Mouse (Mus musculus) gastrocnemius, postnatal 4 days (tissue): ENCODE measurements around the gene Uvrag. TPM values are rescaled to one million over a fixed set of nuclear protein-coding genes. Genes with fewer than 3 reads are reported as not detected.

ENCODE experiments used
- DNase-seq, 2 experiments: peaks; one replicate each; pipeline ENCODE4 v3.0.0; 2021 to 2022; ENCODE audit warnings: low spot score in 2 of 2, mixed read lengths in 2 of 2
- total RNA-seq, 2 experiments: library from RNA; stranded (reverse); gene quantifications; 2 replicates each; pipeline ENCODE4 v1.2.3; 2021

Uvrag gene
- total RNA-seq, 2 experiments from 2014 or later = 28.9 to 30.4 TPM

DNA sequence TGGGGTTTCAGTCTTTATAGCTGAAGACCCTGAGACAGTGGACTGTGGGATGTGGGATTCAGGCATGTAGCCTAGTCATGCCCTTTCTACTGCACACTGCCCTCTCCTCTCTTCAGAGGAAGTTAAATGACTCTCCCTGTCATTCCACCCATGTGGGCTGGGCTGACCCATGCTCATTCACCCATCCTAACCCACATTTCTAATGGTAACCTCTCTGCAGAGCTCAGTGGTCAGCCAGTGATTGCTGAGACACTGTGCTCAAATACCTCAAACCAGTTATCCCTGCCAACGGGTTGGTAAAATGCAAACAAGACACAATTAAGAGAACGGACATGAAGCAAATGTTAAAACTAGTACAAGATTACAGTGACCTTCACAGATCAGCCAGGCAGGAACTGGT is 39.9 kb downstream of the Uvrag start:
- no peak for DNase-seq

DNA sequence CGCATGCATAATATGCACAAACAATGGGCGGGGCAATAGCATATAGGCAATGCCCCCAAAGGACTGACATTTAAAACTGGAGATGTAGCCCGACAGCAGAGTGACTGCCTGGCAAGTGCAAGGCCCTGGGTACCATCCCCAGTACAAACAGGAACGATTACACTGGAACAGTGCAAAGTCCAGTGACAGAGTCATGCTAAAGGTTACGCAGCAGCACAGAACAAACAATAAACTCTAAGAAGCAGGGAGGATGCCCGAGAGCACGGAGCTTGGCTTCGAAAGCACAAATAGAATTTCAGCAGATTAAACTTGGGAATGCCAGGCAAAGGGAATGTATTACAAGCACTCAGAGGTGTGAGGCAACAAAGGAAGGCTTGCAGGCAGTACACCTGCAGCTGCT is 40.4 kb downstream of the Uvrag start:
- DNase-seq = no peak

DNA sequence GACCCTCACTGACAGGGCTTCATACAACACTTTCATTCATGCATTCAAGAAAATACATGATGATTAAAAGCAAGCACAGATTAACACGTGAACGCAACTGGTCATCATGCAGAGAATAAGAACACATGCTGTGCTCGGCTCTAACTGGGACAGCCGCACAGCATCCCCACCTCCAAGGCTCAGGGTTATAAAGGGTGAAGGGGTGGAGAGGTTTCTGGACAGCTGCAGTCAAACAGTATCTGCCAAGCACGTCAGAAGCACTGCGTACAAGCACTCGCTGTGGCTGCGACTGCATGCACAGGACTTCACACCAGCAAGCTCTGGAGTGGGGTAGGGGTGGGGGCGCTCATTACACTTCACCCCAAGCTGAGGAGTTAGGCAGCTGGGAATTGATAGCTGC is 40.9 kb downstream of the Uvrag start:
- DNase-seq = no peak

DNA sequence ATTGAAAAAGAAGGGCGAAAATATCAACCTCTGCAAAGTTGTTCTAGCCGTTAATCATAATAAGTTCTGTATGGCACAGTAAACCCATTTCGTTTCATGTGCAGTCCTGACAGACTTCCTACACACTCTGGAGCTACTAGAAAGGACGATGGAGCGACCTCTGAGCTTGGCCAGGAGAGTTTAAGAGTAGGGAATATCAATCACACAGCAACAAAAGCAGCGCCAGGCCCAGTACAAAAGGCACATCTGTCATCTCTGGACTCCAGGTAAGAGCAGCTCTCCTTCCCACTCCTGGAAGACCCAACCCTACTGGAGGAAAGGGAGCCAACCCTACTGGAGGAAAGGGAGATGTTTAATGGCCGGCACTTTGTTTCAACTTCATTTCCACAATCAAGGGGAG is 43.2 kb downstream of the Uvrag start:
- DNase-seq = no peak

DNA sequence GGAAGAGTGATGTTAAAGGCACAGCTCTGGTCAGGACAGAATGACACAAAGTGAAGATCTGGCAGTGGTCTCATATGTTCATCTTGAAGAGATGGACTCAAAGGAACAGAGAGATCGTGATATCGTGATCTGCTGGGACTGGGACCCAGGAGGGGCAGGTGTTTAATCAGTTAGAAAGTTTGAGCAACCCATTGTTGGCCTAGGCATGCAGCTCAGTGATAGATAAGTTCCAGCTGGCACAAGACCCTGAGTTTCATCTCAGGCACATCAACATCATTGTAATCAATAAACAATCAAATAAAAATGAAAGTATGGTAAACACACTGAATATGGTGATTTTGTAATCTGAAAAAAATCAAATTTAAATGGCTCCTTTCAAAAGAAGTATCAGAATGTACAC is 43.8 kb downstream of the Uvrag start:
- DNase-seq = no peak

DNA sequence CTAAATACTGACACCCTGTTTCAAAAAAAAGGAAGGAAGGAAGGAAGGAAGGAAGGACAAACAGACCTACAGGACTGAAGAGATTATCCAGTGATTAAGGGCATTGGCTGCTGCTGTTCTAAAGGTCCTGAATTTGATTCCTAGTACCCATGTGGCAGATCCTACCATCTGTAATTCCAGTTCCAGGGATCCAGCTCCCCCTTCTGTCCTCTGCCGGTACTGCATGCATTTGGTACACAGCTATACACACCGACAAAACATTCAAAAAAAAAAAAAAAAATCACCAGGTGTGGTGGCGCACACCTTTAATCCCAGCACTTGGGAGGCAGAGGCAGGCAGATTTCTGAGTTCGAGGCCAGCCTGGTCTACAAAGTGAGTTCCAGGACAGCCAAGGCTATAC is 45.8 kb downstream of the Uvrag start:
- no peak for DNase-seq

DNA sequence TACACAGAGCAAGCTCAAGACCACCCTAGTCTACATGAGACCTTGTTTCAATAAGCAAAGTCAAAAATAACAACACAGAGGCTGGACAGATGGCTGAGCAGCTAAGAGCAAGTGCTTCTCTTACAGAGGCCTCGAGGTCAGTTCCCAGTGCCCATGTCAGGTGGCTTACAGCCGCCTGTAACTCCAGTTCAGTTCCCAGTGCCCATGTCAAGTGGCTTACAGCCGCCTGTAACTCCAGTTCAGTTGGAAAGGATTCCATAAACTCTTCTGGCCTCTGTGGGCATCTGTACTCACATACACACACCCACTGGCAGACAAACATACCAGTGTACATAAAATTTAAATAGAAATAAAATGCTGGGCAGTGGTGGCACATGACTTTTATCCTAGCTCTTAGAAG is 46.6 kb downstream of the Uvrag start:
- no peak for DNase-seq

DNA sequence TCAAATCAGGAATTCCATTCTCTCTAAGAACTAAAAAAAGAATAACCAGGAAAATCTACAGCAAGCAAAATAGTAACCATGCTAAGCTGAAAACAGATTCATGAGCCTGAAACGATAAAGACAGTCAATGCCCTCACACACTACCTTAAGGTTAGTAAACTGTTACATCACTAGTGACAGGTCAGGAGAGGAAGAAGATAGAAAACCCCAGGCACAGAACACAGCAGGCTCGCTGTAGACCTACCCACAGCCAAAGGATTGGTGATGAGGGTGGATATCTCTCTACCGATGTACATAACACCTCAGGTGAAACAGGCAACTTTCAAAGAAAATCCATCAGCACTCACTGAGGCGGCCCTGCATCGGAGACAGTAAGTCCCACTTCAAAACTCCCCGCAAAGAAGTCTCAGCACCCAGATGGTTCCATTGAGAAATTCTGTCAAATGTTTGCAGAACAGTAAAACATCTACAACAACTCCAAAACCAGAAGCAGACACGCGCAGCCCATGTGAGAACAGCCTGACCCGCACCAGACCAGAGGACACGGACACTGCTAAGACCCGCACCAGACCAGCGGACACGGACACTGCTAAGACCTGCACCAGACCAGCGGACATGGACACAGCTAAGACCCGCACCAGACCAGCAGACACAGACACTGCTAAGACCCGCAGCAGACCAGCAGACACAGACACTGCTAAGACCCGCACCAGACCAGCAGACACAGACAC is 48.9 kb downstream of the Uvrag start:
- DNase-seq = no peak

DNA sequence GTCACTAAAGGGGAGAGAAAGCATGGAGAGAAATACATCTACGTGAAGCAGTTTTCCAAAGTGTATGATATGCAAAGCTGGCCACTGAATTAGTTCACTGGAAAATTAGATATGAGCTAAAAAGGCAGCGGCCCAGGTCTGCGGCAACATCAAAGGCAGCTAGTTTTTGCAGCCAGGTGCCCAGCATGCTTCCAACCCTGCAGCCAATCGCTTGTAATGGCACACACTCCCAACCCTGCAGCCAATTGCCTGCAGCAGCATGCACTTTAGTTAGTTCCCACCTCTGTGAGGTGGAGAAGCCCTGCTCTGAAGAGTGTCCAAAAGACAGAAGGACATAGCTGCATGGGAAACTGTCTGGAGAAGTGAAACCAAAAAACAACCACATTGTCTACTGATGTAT is 51.2 kb downstream of the Uvrag start:
- no peak for DNase-seq

DNA sequence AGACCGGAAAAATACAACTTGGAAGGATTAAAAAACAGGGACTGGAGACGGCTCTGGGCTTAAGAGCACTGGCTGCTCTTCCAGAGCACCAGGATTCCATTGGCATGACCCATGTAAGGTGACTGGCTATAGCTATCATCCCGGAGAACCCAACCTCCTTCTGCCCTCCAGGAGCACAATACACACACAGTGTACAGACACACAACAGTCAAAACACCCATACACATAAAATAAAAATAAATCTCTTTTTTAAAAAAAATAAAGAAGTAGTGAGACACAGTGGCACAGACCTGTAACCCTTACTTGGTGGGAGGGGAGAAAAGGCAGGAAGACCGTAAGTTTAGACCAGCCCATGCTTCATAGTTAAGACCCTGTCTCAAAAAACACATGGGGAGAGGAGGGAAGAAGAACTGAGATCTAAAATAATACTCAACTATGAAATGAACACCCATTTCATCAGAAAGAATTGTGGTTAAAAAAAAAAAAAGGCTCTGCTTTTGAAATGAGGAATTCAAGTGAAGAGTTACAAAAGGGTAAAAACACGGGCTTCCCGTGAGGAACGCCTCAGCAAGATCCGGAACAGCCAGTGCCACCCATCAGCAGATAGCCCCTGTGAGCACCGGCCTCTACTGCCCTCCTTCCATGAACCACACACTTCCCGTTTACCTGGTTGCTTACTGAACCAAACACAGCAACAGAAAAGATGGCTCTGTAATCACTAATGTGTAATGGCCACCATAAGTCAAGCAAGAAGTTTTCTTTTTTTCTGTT is 52.2 kb downstream of the Uvrag start:
- no peak for DNase-seq

DNA sequence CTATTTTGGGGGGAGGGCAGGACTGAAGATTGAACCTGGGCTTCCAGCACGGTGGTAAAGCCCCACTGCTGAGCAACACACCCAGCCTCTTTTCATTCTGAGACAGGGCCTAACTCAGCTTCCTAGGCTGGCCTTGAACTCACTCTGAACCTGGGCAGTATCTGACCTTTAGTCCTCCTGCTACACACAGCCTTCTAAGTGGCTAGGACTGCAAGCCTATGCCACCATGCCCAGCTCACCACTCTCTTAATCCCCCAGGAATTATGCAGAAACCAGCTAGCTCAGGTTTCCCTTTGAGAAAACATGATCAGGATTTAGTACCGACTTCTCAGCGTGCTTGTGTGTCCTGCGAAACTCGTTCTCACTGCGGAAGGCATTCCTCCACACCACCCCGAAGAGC is 53.4 kb downstream of the Uvrag start:
- DNase-seq = no peak

DNA sequence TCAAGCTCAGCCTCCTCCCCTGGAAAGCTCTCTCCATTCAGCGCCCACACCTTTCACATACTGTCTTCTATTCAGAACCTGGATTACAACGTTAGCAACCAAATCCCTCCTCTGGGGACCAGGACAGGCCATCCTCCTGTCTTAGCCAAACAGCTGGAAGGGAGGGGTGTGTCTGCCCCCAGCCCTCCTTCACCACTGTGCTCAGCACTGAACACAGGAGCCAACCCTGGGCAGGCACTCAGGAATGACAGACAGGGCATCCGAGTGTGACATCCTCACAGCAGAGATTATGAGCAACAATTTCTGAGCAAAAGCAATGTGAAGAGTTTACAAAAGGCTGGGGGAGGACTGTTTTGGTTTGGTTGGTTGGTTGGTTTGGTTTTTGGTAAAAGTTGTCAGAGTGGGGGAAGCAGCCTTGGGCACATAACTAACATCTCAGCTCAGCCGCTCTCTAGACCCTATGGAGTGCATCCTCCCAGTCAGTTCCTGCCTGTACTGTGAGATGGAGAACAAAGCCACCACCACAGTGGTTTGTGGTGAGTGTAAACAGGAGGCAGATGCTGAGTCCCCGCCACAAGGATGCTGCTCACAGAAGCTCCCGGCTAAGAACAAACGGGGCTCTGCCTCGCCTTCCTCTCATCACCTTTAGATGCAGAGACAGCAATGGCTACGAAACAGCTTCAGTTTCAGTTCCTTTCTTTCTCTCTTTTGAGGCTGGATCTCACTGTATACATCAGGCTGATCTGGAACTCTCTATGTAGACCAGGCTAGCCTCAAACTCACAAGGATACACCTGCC is 54.1 kb downstream of the Uvrag start:
- no peak for DNase-seq

DNA sequence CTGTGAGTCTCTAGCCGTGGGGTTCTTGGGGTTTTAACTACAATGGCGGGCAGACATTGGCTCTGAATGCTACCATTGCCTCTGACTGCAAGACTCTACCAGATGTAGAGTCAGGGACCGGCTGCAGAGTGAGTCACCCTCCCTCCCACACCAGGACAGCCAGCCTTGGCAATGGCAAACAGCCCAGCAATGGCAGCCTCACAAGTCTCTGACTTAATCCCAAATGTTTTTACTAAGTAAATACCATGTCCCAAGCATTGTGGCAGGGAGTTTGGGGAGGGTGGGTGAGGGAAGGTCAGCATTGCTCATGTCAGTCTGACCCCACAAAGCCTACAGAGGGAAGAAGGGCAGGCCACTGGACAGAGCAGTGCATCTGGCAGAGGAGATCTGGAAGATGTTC is 55.7 kb downstream of the Uvrag start:
- DNase-seq = peak in 1 of 2 experiments; percentile 33

DNA sequence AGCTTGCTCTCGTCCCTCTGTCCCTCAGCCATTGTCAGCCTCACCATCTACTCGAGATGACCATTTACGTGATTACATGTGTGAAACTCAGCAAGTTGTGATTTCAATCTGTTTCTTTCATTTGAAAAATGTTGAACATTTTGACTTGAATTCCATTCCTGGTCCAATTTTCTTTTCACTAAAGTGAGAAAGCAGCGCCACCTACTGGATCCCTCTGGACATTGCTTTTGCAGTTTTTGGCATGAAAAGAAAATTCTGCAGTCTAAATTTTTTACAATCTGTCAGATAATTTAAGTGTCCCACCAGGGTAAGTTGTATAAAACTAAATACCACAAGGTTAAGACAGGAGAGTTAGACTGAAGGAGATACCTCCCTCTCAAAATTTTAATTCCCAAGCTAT is 61.4 kb downstream of the Uvrag start:
- peak; percentile 43 to 59 for DNase-seq

DNA sequence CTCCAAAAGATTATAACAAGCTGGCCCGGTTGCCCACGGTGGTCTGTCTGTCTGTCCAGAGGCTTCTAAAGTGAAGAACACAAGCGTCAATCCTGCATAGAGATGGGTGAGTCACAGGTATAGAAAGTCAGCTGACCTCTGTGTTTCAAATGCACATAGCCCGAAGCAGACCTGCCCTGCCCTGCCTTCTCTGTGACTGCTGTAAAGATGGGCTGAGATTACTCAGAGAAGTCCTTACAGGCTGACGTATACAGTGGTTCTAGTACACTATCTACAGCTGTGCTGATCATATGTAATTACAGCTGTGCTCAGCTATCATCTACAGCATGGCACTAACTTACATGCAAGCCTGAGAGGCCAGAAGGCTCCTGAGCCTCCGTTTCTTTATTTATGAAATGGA is 62.1 kb downstream of the Uvrag start:
- DNase-seq = no peak

DNA sequence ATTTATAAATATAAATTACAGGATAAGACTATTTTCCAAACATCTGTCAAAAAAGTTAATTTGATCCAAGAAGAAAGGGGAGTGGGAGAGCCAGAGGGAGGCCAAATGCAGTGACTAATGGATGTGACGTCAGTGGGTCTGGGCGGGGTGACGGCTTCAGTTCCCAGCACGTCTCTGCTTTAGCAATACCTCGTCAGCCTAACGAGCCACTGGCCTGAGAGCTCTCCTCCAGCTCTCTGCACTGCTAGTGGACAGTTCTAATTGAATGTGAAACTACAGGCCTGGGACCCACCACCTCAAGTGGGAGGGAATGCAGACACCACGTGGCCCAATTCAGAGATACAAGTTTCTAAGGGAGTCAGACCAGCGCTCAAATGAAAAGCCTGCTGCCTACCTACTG is 63.7 kb downstream of the Uvrag start:
- no peak for DNase-seq

DNA sequence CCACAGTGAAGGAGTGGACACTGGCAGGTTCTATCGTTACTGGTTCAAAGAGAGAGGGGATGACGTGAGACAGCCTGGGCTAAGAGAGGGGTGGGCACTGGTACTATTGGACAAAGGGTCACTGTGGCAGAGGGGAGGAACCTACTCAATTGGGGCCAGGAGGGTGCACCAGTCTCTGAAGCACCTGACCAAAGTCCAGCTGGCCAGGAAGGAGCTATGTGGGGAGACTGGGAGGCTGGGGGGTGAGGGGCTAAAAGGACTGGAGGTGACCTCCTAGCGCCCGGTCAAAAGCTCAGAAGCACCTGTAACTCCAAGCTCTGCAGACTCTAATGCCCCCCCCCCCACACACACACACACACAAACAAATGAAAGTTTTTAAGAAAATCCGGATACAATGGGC is 65.8 kb downstream of the Uvrag start:
- no peak for DNase-seq

DNA sequence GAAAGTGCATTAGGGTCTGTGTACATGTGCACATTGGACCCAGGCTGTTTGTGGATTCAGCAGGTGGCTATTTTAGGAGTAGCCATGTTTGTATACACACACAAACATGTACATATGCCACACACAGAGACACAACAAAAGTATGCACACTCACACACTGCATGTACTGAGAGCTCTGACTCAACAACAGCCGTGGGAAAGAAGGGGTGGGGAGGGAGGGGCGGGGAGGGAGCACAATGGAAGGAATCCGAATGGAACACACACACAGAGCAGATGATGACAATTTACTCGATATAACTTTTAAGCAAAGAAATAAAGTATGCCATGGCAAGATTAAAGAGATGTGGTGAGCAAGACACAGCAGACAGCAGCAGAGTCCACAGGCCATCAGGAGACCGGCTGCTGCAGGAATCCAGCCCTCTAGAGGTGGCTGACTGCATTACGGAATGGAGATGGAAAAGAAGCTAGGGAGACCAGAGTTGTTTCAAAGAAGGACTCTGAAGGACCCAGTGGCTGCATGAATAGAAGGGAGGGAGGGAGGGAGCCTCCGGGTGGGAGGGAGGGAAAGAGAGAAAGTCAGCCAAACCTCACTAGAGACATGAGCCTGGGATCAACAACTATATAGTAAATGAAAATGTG is 67.1 kb downstream of the Uvrag start:
- DNase-seq = peak in 1 of 2 experiments; percentile 39

DNA sequence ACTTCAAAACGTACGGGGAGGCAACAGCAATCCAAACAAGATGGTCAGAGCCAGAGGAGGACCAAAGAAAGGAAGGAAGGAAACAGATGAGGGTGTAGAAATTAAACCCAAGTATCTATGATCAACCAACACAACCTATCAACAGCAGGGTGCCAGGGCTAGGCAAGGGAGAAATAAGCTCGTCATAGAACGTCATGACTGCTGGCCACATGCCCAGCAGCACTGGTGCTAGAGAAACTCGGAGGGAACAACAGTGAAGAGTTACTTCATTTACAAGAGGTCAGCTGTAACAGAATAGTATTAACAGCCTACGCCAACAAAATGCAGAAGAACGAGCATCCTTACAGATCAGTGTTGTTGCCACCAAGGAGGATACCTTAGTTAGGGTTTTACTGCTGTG is 73.2 kb downstream of the Uvrag start:
- no peak for DNase-seq

DNA sequence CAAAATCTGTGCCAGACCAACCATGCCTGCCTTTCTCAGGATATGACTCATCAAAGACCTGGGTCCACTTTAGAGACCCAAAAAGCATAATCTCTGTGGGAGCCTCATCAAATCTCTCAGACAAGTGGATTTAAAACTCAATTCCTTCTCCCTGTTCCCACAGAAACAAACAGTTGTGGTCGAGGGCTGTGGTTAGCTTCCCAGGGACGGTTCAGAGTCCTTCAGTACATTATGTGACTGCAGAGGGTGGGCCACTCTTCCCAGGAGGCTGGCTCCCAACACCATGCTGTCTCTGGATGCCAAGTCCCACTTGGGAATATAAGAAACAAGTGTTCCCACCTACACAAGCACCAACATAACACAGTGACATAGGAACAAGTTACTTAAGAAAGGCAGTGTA is 75.0 kb downstream of the Uvrag start:
- DNase-seq = no peak

DNA sequence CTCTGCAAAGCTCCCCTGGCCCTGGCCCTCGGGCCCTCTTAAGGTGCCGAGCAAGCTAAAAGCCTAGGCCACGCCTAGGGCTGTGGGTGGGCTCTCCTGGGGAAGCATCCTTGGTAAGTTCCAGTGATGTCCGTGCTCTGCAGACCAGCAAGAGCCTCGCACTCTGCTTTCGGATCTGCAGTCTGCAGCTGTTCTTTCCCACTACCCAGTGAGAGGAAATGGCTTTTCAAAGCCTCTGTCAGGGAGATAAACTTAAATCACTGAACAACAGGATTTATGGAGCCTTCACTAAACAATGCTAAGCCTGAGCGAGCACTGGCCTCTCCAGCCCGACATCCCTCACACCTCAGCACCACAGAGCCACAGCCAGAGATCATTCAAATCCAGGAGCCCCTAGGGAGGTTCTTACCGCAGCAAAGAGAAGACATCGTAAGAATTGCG is 75.5 kb downstream of the Uvrag start:
- no peak for DNase-seq

DNA sequence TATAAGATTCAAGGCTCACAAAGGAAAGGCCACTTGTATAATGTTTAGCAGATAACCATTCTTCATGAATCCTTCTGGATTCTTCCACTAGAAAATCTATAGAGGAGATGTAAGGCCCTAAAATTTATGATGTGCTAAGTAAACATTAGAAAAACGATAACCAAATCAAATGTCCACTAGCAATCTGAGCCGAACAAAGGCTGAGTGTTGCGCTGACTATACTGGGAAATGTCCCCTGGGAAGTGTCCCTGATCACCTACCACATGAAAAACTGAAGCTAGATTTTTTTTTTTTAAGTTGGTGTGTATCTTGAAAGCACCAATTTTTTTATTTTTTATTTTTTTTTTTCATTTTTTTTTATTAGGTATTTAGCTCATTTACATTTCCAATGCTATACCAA is 76.1 kb downstream of the Uvrag start:
- DNase-seq = no peak
